Mouse (Mus musculus): ENCODE measurements around the gene Clic3. TPM values are rescaled to one million over a fixed set of nuclear protein-coding genes. Genes with fewer than 3 reads are reported as not detected.

The Clic3 gene
- total and polyA plus RNA-seq, 3 experiments: 0.15 to 0.27 TPM; not detected in 1

DNA sequence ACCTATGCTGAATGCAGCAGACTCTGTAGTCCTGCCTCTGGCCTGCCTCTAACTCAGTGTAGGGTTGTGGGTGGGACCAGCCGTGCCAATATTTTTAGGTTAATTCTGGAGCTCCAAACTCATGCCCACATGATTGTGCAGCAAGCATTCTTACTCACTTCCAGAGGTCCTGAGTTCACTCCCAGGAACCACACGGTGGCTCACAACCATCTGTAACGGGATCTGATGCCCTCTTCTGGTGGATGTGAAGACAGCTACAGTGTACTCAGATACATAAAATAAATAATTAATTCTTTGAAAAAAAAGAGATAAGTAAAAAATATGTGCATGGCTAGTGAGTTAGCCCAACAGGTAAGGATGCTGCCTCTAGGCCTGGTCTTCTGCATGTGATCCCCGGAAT lies 39.8 kb downstream of the Clic3 start:
- Histone ChIP-seq H3K79me2 (ENCODE audit: control insufficient read depth, insufficient read depth, low read length, poor library complexity) (peaks cover 8% of the 10 kb centered on the region), H3K9me3 (replicated peaks; ENCODE audit: insufficient read depth, low read length) (no peaks in the 10 kb centered on the region), H3K27ac (ENCODE audit: control insufficient read depth, low read depth, low read length) (no peak overlapping the region), H3K27me3 (ENCODE audit: control insufficient read depth in 1 of 2, insufficient read depth in 2 of 2, low read length in 2 of 2) (no peaks in the 10 kb centered on the region), H3K9ac (ENCODE audit: control insufficient read depth, low read depth, low read length, poor library complexity, severe bottlenecking) (no peak overlapping the region), H3K4me3 (ENCODE audit: control insufficient read depth in 1 of 2, insufficient read depth in 1 of 2, low read depth in 2 of 2, low read length in 2 of 2) (no peak overlapping the region), H3K36me3 (ENCODE audit: control insufficient read depth in 1 of 2, insufficient read depth in 2 of 2, low read length in 2 of 2) (peaks cover 0 to 16% of the 10 kb centered on the region in 2 experiments; a peak in 2 of 4 replicates), H3K4me1 (ENCODE audit: control insufficient read depth in 1 of 2, insufficient read depth in 2 of 2, low read length in 2 of 2) (peaks cover 10 to 23% of the 10 kb centered on the region in 2 experiments)
- peak; percentile 68 for DNase-seq (ENCODE audit: low read depth, low spot score)
- TF ChIP-seq RAD21 (IDR thresholded peaks at IDR 0.05; ENCODE audit: low read depth, low read length): peak; percentile 37
- no peak for TF ChIP-seq MYB (IDR thresholded peaks at IDR 0.05; ENCODE audit: low read depth, low read length)
- peak; percentile 34 for TF ChIP-seq ZC3H11A (IDR thresholded peaks at IDR 0.05; ENCODE audit: low read depth, low read length)
- TF ChIP-seq CHD2 (IDR thresholded peaks at IDR 0.05; ENCODE audit: low read length): no peak
- no peak for TF ChIP-seq TAL1 (IDR thresholded peaks at IDR 0.05; ENCODE audit: low read length)
- TF ChIP-seq MYC (IDR thresholded peaks at IDR 0.05; ENCODE audit: low read depth, low read length): 0 out of 2 replicates have a peak, but pooled peaks have one; percentile 28
- no peak for TF ChIP-seq JUND (IDR thresholded peaks at IDR 0.05; ENCODE audit: low read depth, low read length)
- TF ChIP-seq SIN3A (IDR thresholded peaks at IDR 0.05; ENCODE audit: low read length): peak; percentile 35; the same call in 1 of the 2 replicates
- TF ChIP-seq SMC3 (IDR thresholded peaks at IDR 0.05; ENCODE audit: low read depth, low read length): peak; percentile 60
- 0 out of 2 replicates have a peak, but pooled peaks have one; percentile 40 for TF ChIP-seq ZNF384 (IDR thresholded peaks at IDR 0.05; ENCODE audit: low read depth, low read length)
- peak; percentile 13 to 72 (median 49); a peak in 4 of 6 replicates for TF ChIP-seq CTCF (IDR thresholded peaks at IDR 0.05 in 2 of 3, conservative IDR thresholded peaks at IDR 0.05 in 1 of 3; ENCODE audit: control insufficient read depth in 1 of 3, insufficient read depth in 1 of 3, low read depth in 2 of 3, low read length in 3 of 3, poor library complexity in 1 of 3, severe bottlenecking in 1 of 3)

DNA sequence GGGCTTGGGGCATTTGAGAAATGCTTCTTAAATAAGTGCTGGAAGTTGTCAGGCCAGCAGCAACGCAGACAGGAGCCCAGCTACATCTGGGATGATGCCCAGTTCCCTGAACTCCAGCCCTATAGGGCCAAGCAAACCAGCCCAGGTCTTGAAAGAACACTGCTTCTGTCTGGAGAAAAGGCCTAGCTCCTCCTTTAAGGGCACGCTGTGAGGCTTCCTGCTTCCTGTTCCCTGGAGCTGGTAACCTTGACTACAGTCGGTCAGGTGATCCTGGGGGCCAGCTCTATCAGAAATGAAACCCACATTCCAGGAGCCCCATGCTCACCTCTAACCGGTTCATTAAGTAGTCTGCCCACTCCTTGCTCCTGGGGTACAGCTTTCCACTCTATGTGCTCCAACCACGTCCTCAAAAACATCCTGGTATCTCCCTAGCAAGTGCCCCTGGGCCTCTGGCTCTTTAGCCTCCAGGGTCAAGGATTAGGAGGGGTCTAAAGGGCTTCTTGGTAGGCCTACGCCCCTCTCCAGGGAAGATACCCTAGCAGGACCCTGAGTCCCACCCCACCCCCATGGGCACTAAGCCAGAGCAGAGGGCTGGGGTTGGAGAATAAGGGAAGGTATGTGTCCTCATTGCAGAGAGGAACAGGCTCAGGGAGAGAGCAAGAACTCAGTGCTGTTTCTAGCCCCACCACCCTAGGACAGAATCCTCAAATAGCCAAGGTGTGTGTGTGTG lies 41.4 kb downstream of the Clic3 start:
- peak; percentile 79 for DNase-seq (ENCODE audit: low read depth, low spot score)
- Histone ChIP-seq H3K27me3 (ENCODE audit: control insufficient read depth in 1 of 2, insufficient read depth in 2 of 2, low read length in 2 of 2) (no peaks in the 10 kb centered on the region), H3K9ac (ENCODE audit: control insufficient read depth, low read depth, low read length, poor library complexity, severe bottlenecking) (peak overlapping the region; percentile 62), H3K4me3 (ENCODE audit: control insufficient read depth in 1 of 2, insufficient read depth in 1 of 2, low read depth in 2 of 2, low read length in 2 of 2) (peak overlapping the region; percentile 15 to 27), H3K27ac (ENCODE audit: control insufficient read depth, low read depth, low read length) (peak overlapping the region; percentile 74), H3K79me2 (ENCODE audit: control insufficient read depth, insufficient read depth, low read length, poor library complexity) (peaks cover 9% of the 10 kb centered on the region), H3K9me3 (replicated peaks; ENCODE audit: insufficient read depth, low read length) (no peaks in the 10 kb centered on the region), H3K4me1 (ENCODE audit: control insufficient read depth in 1 of 2, insufficient read depth in 2 of 2, low read length in 2 of 2) (peaks cover 10 to 36% of the 10 kb centered on the region in 2 experiments), H3K36me3 (ENCODE audit: control insufficient read depth in 1 of 2, insufficient read depth in 2 of 2, low read length in 2 of 2) (peaks cover 0 to 29% of the 10 kb centered on the region in 2 experiments; a peak in 2 of 4 replicates)
- TF ChIP-seq RCOR1 (IDR thresholded peaks at IDR 0.05; ENCODE audit: low read depth, low read length) (no peak), HCFC1 (IDR thresholded peaks at IDR 0.05; ENCODE audit: low read depth, low read length) (peak; percentile 73), POLR2A (IDR thresholded peaks at IDR 0.05; ENCODE audit: control insufficient read depth in 1 of 2, insufficient read depth in 1 of 2, low read depth in 1 of 2, low read length in 2 of 2, poor library complexity in 1 of 2) (peak in 1 of 2 experiments; percentile 57; a peak in 1 of 4 replicates), JUND (IDR thresholded peaks at IDR 0.05; ENCODE audit: low read depth, low read length) (no peak), ELF1 (IDR thresholded peaks at IDR 0.05; ENCODE audit: low read depth, low read length) (peak; percentile 92), USF1 (IDR thresholded peaks at IDR 0.05; ENCODE audit: low read depth, low read length) (peak; percentile 93), SIN3A (IDR thresholded peaks at IDR 0.05; ENCODE audit: low read length) (peak; percentile 45; the same call in 1 of the 2 replicates), MXI1 (IDR thresholded peaks at IDR 0.05; ENCODE audit: low read depth, low read length) (peak; percentile 58; the same call in 1 of the 2 replicates), TBP (IDR thresholded peaks at IDR 0.05; ENCODE audit: low read depth, low read length) (peak; percentile 72), USF2 (IDR thresholded peaks at IDR 0.05; ENCODE audit: borderline replicate concordance in 1 of 2, insufficient read depth in 1 of 2, low read depth in 1 of 2, low read length in 2 of 2) (peak in 1 of 2 experiments; percentile 49; a peak in 1 of 4 replicates), CTCF (IDR thresholded peaks at IDR 0.05 in 2 of 3, conservative IDR thresholded peaks at IDR 0.05 in 1 of 3; ENCODE audit: control insufficient read depth in 1 of 3, insufficient read depth in 1 of 3, low read depth in 2 of 3, low read length in 3 of 3, poor library complexity in 1 of 3, severe bottlenecking in 1 of 3) (no peak), SMC3 (IDR thresholded peaks at IDR 0.05; ENCODE audit: low read depth, low read length) (no peak), NELFE (IDR thresholded peaks at IDR 0.05; ENCODE audit: low read depth, low read length) (peak; percentile 52; the same call in 1 of the 2 replicates), NRF1 (IDR thresholded peaks at IDR 0.05; ENCODE audit: insufficient read depth, low read depth, low read length, poor library complexity, severe bottlenecking) (0 out of 2 replicates have a peak, but pooled peaks have one; percentile 21)
